Mouse (Mus musculus): Measurements from ENCODE around the gene Ankrd66.

- TF ChIP-seq CTCF (IDR thresholded peaks at IDR 0.05; ENCODE audit: control insufficient read depth, insufficient read depth, low read length), result no peak
- no peak for TF ChIP-seq POLR2A (IDR thresholded peaks at IDR 0.05; ENCODE audit: borderline replicate concordance, control insufficient read depth, low read depth, low read length)
Measured at GRCm38 (mm10) chr17:43501223-43501622, 42.2 kb downstream of the Ankrd66 start.

All from bone marrow, adult 2 months (tissue).